Mouse (Mus musculus) heart, adult 2 months (tissue): ENCODE measurements around the gene Napb.

Experiments
- EP300 ChIP-seq: fragments of 200-500 bp; IDR thresholded peaks from 2 replicates; pipeline ENCODE4 v1.6.1; 2011; ENCODE audit warnings: low read depth, low read length, control low read depth; ENCODE audit not compliant: insufficient read depth
- POLR2A ChIP-seq: fragments of 200-500 bp; IDR thresholded peaks from 2 replicates; pipeline ENCODE4 v1.6.1; 2011; ENCODE audit warnings: mild to moderate bottlenecking, low read depth, low read length, control low read depth; ENCODE audit not compliant: insufficient read depth

DNA sequence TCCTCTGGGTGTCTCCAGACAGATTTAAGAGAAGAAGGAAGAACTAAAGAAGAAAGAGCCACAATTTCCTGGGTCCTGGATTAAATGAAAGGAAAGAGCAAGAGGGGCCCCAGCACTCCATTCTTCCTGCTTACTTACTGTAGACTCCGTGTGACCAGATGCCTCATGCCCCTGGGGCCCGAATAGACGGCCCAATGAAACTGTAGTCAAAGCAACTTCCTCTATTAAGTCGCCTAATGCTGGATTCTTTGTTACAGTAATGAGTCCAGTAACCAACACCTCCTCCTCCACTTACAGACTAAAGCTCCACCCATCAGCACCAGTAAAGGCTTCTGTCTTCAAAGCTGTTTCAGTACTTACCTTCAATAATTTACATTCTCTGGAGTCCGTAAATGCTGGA lies 33.7 kb downstream of the Napb start:
- TF ChIP-seq EP300: no peak
- TF ChIP-seq POLR2A: no peak
